Mouse (Mus musculus): ENCODE data around the gene Olfr869.

GRCm38 (mm10) chr9:20179463-20179862, 50.7 kb downstream of the Olfr869 start:
- TF ChIP-seq CTCF (IDR thresholded peaks at IDR 0.05; ENCODE audit: low read depth, low read length) (no peak), POLR2A (IDR thresholded peaks at IDR 0.05; ENCODE audit: insufficient read depth, low read length) (no peak), EP300 (IDR thresholded peaks at IDR 0.05; ENCODE audit: insufficient read depth, low read depth, low read length) (no peak)

All from ES-Bruce4 (cell line).